Mouse (Mus musculus) ES-Bruce4 (cell line): ENCODE results near the gene Tmem108.

ENCODE experiments used
- CTCF ChIP-seq: IDR thresholded peaks from one replicate; pipeline ENCODE4 v1.8.1; 2011; ENCODE audit warnings: low read depth, low read length
- EP300 ChIP-seq: IDR thresholded peaks from 2 replicates; pipeline ENCODE4 v1.6.1; 2011; ENCODE audit warnings: low read depth, low read length; ENCODE audit not compliant: insufficient read depth
- POLR2A ChIP-seq: IDR thresholded peaks from one replicate; pipeline ENCODE4 v1.8.1; 2011; ENCODE audit warnings: low read length; ENCODE audit not compliant: insufficient read depth

- no peak for TF ChIP-seq CTCF
- no peak for TF ChIP-seq EP300
- TF ChIP-seq POLR2A = no peak
Observed at GRCm38 (mm10) chr9:103623560-103624316, 137.9 kb downstream of the Tmem108 start.
